Mouse (Mus musculus) lung, adult 2 months (tissue): ENCODE results near the gene Cebpz.

Experiments used
- CTCF ChIP-seq: fragments of 200-500 bp; IDR thresholded peaks from 2 replicates; pipeline ENCODE4 v1.5.1; 2011; ENCODE audit warnings: mild to moderate bottlenecking, low read length, control low read depth; ENCODE audit not compliant: insufficient read depth
- POLR2A ChIP-seq: fragments of 200-500 bp; IDR thresholded peaks from 2 replicates; pipeline ENCODE4 v1.6.1; 2011; ENCODE audit warnings: low read depth, mild to moderate bottlenecking, control low read depth, low read length, borderline replicate concordance; ENCODE audit errors: extremely low read depth

- TF ChIP-seq CTCF (no peak), POLR2A (no peak)
Measured at GRCm38 (mm10) chr17:78937229-78937853, 475 bp upstream of the Cebpz start.
